Mouse (Mus musculus) lung, embryonic 14.5 days (tissue): ENCODE data around the gene Zfp526. TPM values are rescaled to one million over a fixed set of nuclear protein-coding genes. Genes with fewer than 3 reads are reported as not detected.

Experiments used
- ATAC-seq: fragments of 200-750 bp; cut with Nextera tagmentation; 2 replicates; pipeline ENCODE4 v1.8.0; 2017; ENCODE audit warnings: mild to moderate bottlenecking, moderate TSS enrichment, moderate library complexity; ENCODE audit not compliant: insufficient read depth
- DNase-seq: peaks from one replicate; pipeline ENCODE4 v3.0.0-alpha.2; 2015
- H3K27ac ChIP-seq: fragments of 300-500 bp; sonication (generic); 2 replicates; pipeline ENCODE4 v1.5.1; 2014; ENCODE audit warnings: low read depth, mild to moderate bottlenecking, moderate library complexity
- H3K27me3 ChIP-seq: fragments of 300-500 bp; sonication (generic); 2 replicates; pipeline ENCODE4 v1.6.1; 2014; ENCODE audit warnings: low read length, control low read depth; ENCODE audit not compliant: insufficient read depth
- H3K36me3 ChIP-seq: fragments of 300-500 bp; sonication (generic); 2 replicates; pipeline ENCODE4 v1.6.1; 2014; ENCODE audit warnings: control low read depth; ENCODE audit not compliant: insufficient read depth
- H3K4me1 ChIP-seq: fragments of 300-500 bp; sonication (generic); 2 replicates; pipeline ENCODE4 v1.6.1; 2014; ENCODE audit warnings: antibody characterized with exemption, control low read depth; ENCODE audit not compliant: insufficient read depth
- H3K4me2 ChIP-seq: fragments of 300-500 bp; sonication (generic); 2 replicates; pipeline ENCODE4 v1.6.1; 2014; ENCODE audit warnings: mild to moderate bottlenecking
- H3K4me3 ChIP-seq: fragments of 300-500 bp; sonication (generic); 2 replicates; pipeline ENCODE4 v1.5.1; 2014; ENCODE audit warnings: low read depth, low read length
- H3K9ac ChIP-seq: fragments of 300-500 bp; sonication (generic); 2 replicates; pipeline ENCODE4 v1.6.1; 2014
- H3K9me3 ChIP-seq: fragments of 300-500 bp; sonication (generic); 2 replicates; pipeline ENCODE4 v1.6.1; 2016; ENCODE audit warnings: low read depth, low read length, control low read depth
- CTCF ChIP-seq: IDR thresholded peaks from 2 replicates; pipeline ENCODE4 v1.5.1; 2016; ENCODE audit warnings: antibody characterized with exemption, low read depth
- WGBS: fragments of 180-500 bp; shearing (Covaris S2); extraction: QIAGEN DNeasy Blood & Tissue Kit; methylation state at CpG from one replicate; pipeline ENCODE4 v1.1.7; 2014; 5-methylcytosine and 5-hydroxymethylcytosine counted together
- polyA plus RNA-seq: library from polyadenylated mRNA; unstranded; fragments of >200 nt; fragmentation: Nextera tagmentation; extraction: Ambion mirVana; gene quantifications from 2 replicates; pipeline ENCODE4 v1.2.1, GENCODE M21; 2014

Zfp526 gene
- polyA plus RNA-seq, 1 experiment from 2014 or later: 3.8 TPM

- no peaks in the 10 kb centered on the region for H3K36me3 ChIP-seq
- no peaks in the 10 kb centered on the region for H3K9me3 ChIP-seq
- no peak overlapping the region for H3K4me2 ChIP-seq
- H3K4me1 ChIP-seq: no peaks in the 10 kb centered on the region
- no peak overlapping the region for H3K27ac ChIP-seq
- 1% methylated on average over 15 of the region's 15 CpGs for WGBS
- peak; percentile 70 for TF ChIP-seq CTCF
- peaks cover 79% of the 10 kb centered on the region for H3K27me3 ChIP-seq
- H3K9ac ChIP-seq: no peak overlapping the region
- no peak for ATAC-seq
- DNase-seq: peak; percentile 26
- no peak overlapping the region for H3K4me3 ChIP-seq
Measured at GRCm38 (mm10) chr7:25181331-25181790, 39.9 kb upstream of the Zfp526 start.

DNA sequence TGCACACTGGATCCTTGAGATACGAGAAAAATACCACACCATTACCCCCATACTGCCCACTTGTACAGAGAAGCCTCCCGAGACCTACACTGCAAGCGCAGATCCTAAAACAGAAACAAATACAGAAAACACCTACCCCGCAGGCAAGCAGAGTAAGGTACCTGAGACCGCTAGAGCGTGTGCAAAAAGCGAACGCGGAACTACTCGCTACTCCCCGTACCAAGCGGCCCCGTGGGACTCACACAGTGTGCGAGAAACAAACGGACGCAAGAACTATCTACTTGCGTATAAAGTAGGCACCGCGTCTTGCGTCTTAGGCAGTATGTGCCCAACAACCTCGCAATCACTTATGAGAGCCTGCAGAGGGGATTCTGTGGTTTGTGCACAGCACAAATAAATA is 39.4 kb upstream of the Zfp526 start:
- no peaks in the 10 kb centered on the region for H3K4me1 ChIP-seq
- no peak for TF ChIP-seq CTCF
- H3K4me3 ChIP-seq: no peak overlapping the region; the same call in 1 of the 2 replicates
- H3K4me2 ChIP-seq: no peak overlapping the region
- no peaks in the 10 kb centered on the region for H3K9me3 ChIP-seq
- DNase-seq (no peak), ATAC-seq (no peak)
- H3K9ac ChIP-seq: no peak overlapping the region
- H3K27ac ChIP-seq: no peak overlapping the region
- no peaks in the 10 kb centered on the region for H3K36me3 ChIP-seq
- H3K27me3 ChIP-seq: peaks cover 74% of the 10 kb centered on the region
- 8% methylated on average over 21 of the region's 21 CpGs for WGBS

GRCm38 (mm10) chr7:25184091-25184490 is 37.1 kb upstream of the Zfp526 start:
- Histone ChIP-seq H3K4me2 (no peak overlapping the region), H3K9me3 (no peaks in the 10 kb centered on the region), H3K36me3 (no peaks in the 10 kb centered on the region), H3K4me3 (no peak overlapping the region), H3K27ac (no peak overlapping the region), H3K9ac (no peak overlapping the region), H3K27me3 (peaks cover 51% of the 10 kb centered on the region), H3K4me1 (no peaks in the 10 kb centered on the region)
- no peak for ATAC-seq
- TF ChIP-seq CTCF: no peak
- no peak for DNase-seq
- 65% methylated on average over 6 of the region's 6 CpGs for WGBS

DNA sequence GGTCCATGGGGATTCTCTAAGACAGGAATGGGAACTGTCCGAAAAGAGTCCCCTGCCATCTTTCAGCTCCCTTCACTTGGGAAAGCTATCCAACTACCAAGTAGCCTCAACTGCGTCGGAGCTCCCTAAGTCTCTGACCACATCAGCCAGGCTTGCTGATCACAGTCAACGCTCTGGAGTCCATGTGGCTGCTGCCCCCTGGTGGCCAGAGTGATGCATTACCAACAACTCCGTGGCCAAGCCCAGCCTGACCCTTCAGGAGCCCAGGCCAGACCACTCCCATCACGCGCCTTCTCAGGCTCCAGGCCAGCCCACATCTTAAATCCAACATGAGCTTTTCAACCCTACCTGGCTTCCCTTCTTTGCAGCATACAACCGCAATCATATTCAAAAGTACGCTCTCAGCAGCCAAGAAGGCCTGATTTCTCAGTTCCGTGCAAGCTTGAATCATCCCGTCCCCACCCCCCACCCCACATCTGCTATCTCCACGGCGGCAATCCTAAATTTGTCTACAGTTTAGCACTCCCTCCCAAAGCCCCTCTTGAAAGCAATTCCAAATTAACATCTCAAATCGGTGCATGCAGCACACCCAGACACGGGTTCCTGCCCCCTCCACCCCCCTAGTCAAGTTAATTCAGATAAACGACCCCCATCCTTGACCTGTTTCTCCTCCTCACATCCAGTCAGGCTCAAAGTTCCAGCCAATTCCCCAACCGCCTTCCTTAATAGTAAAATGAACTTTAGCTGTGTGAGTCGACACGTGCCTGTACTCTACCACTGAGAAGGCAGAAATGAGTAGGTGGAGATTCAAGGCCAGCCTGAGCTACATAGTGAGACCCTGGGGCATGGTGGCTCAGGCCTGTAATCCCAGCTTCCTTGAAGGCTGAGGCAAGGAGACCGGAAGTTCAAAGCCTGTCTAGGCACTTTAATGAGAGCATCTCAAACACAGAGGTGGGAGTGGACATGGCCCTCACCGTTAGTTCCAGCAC is 33.3 kb upstream of the Zfp526 start:
- DNase-seq (peak; percentile 93), ATAC-seq (peak; percentile 87)
- Histone ChIP-seq H3K9ac (no peak overlapping the region), H3K27ac (no peak overlapping the region), H3K4me3 (no peak overlapping the region), H3K9me3 (no peaks in the 10 kb centered on the region), H3K36me3 (no peaks in the 10 kb centered on the region), H3K27me3 (peaks cover 13% of the 10 kb centered on the region), H3K4me1 (no peaks in the 10 kb centered on the region), H3K4me2 (no peak overlapping the region)
- WGBS: 23% methylated on average over 21 of the region's 21 CpGs
- TF ChIP-seq CTCF: peak; percentile 99

GRCm38 (mm10) chr7:25190806-25191205 is 30.4 kb upstream of the Zfp526 start:
- no peak overlapping the region for H3K4me2 ChIP-seq
- H3K4me3 ChIP-seq: no peak overlapping the region
- no peaks in the 10 kb centered on the region for H3K9me3 ChIP-seq
- 85% methylated on average over 11 of the region's 11 CpGs for WGBS
- H3K36me3 ChIP-seq: no peaks in the 10 kb centered on the region
- H3K4me1 ChIP-seq: no peaks in the 10 kb centered on the region
- DNase-seq (no peak), ATAC-seq (no peak)
- no peak for TF ChIP-seq CTCF
- H3K9ac ChIP-seq: no peak overlapping the region
- no peaks in the 10 kb centered on the region for H3K27me3 ChIP-seq
- no peak overlapping the region for H3K27ac ChIP-seq

DNA sequence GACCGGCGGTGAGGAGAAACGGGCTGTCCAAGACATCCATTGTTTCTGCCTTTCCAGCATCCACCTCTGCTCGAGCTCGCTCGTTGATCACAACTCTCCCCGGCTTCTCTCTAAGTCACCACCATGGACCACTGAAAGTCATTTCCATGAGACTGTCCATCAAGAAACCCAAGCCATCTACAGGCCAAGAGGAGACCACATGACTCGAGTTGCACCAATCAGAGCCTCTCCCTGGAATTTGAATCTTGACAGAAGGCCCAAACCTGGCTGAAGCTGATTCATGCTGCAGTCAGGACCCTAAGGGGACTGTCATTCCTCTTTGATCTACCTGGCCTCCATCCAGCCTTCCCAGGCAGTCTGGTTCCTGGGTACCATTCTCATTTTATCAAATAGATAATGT is 29.1 kb upstream of the Zfp526 start:
- WGBS: 74% methylated on average over 8 of the region's 8 CpGs
- TF ChIP-seq CTCF: no peak
- no peaks in the 10 kb centered on the region for H3K36me3 ChIP-seq
- H3K4me1 ChIP-seq: no peaks in the 10 kb centered on the region
- H3K27ac ChIP-seq: no peak overlapping the region
- H3K27me3 ChIP-seq: no peaks in the 10 kb centered on the region
- no peak overlapping the region for H3K4me3 ChIP-seq
- DNase-seq (no peak), ATAC-seq (no peak)
- no peak overlapping the region for H3K9ac ChIP-seq
- no peaks in the 10 kb centered on the region for H3K9me3 ChIP-seq
- no peak overlapping the region for H3K4me2 ChIP-seq

GRCm38 (mm10) chr7:25195148-25195547 is 26.1 kb upstream of the Zfp526 start:
- Histone ChIP-seq H3K27me3 (no peaks in the 10 kb centered on the region), H3K9ac (no peak overlapping the region), H3K36me3 (no peaks in the 10 kb centered on the region), H3K9me3 (no peaks in the 10 kb centered on the region), H3K27ac (no peak overlapping the region), H3K4me3 (no peak overlapping the region), H3K4me1 (no peaks in the 10 kb centered on the region; the same call in 1 of the 2 replicates), H3K4me2 (no peak overlapping the region)
- ATAC-seq (no peak), DNase-seq (no peak)
- TF ChIP-seq CTCF: no peak
- 69% methylated on average over 3 of the region's 3 CpGs for WGBS
